Comparison of ENCODE assay signal across 8 mouse cellular contexts in the genomic region with DNA sequence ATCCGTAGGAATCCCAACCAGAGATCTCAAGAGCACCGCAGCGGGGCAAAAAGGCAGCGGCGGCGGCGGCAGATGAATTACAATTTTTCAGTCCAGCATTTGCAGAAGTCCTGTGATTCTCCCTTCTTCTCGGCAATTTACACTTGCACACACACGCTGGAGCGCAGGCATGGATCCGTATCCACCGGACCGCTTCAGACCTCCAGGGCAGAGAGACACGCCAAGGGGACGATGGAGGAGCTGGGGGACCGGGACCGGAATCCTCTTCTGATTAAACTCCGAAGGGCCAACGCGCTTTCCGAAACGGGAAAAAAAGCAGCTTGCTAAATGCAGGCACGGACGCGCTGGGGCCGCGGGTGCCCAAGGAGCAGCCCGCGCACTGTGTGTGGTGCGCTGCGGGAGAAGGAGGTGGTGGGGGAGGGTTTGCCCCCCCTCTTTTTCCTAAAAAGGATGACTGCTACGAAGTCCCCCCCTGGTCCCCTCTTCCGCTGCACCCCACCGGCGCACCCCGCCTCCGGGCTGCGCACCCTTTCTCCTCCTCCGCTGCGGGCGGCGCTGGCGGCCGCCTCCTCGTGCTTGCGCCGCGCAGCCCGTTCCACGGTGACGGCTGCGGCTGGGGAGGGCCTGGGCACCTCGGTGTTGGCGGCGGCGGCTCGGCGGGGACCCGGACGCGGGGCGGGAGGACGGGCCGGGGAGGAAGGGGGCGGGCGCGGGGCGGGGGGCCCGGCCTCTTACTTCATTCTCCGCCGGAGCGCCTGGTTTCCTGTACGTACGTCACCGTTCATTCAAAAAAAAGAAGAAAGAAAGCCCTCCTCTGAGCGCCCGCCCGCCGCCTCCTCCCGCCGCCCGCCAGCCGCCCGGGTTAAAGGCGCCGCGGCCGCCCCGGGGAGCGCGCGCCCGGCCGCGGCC. TPM values are rescaled to one million over a fixed set of nuclear protein-coding genes. Genes with fewer than 3 reads are reported as not detected.
DNase-seq lines count a peak whose midpoint lies in the region; ATAC-seq and TF ChIP-seq lines count a peak whose summit lies in the region.

A gene (minus strand): TSS at position 654 of the 909 bp plus-strand sequence.

- TF ChIP-seq POLR2A in liver, adult 2 months (IDR thresholded peaks at IDR 0.05; ENCODE audit: extremely low read depth, insufficient read depth, low read length) = no peak

- peaks cover 20% of the 10 kb centered on the region for H3K4me1 ChIP-seq in erythroblast, embryonic 14.5 days (ENCODE audit: control insufficient read depth)
- peaks cover 4% of the 10 kb centered on the region; the same call in 1 of the 2 replicates for H3K4me1 ChIP-seq in embryonic facial prominence, embryonic 11.5 days (ENCODE audit: control insufficient read depth, insufficient read depth, low read length)
- peaks cover 10% of the 10 kb centered on the region; the same call in 1 of the 2 replicates for H3K4me1 ChIP-seq in kidney, embryonic 14.5 days (ENCODE audit: control insufficient read depth, insufficient read depth, low read length)
- no peaks in the 10 kb centered on the region; the same call in 1 of the 2 replicates for H3K4me1 ChIP-seq in liver, adult 2 months (ENCODE audit: control insufficient read depth, insufficient read depth, low read length)

- TF ChIP-seq CTCF in liver, adult 2 months (IDR thresholded peaks at IDR 0.05; ENCODE audit: low read depth, low read length) = no peak

- WGBS in embryonic facial prominence, embryonic 11.5 days = 0% methylated on average over 54 of the region's 95 CpGs
- WGBS in kidney, embryonic 14.5 days = under 1% methylated on average over 78 of the region's 95 CpGs
- 1% methylated on average over 82 of the region's 95 CpGs for WGBS in liver, adult 2 months

- H3K9me3 ChIP-seq in erythroblast, embryonic 14.5 days (ENCODE audit: control insufficient read depth, low read length) = peaks cover 3% of the 10 kb centered on the region; the same call in 1 of the 2 replicates
- no peaks in the 10 kb centered on the region for H3K9me3 ChIP-seq in embryonic facial prominence, embryonic 11.5 days (replicated peaks; ENCODE audit: control insufficient read depth, low read length)
- no peaks in the 10 kb centered on the region for H3K9me3 ChIP-seq in kidney, embryonic 14.5 days (ENCODE audit: control insufficient read depth, low read length)

- H3K27ac ChIP-seq in embryonic facial prominence, embryonic 11.5 days (replicated peaks; ENCODE audit: low read depth, low read length) = peak within 1 kb of the TSS; percentile 77
- H3K27ac ChIP-seq in kidney, embryonic 14.5 days (ENCODE audit: low read depth, low read length) = peak within 1 kb of the TSS; percentile 93
- peak within 1 kb of the TSS; percentile 11; the same call in 1 of the 2 replicates for H3K27ac ChIP-seq in liver, adult 2 months (replicated peaks; ENCODE audit: insufficient read depth, low read depth, low read length)

- H3K9ac ChIP-seq in embryonic facial prominence, embryonic 11.5 days (replicated peaks; ENCODE audit: low read length) = peak within 1 kb of the TSS; percentile 90
- H3K9ac ChIP-seq in kidney, embryonic 14.5 days (ENCODE audit: low read depth, low read length) = peak within 1 kb of the TSS; percentile 89
- H3K9ac ChIP-seq in liver, adult 2 months (ENCODE audit: low read depth, low read length) = peak within 1 kb of the TSS; percentile 93

- ATAC-seq in erythroblast, adult 5-6 weeks (replicated peaks; ENCODE audit: low FRiP score, poor library complexity, severe bottlenecking) = no peak
- ATAC-seq in embryonic facial prominence, embryonic 11.5 days (replicated peaks; ENCODE audit: insufficient number of reproducible peaks, low FRiP score, low TSS enrichment, low read depth) = peak; percentile 84
- ATAC-seq in kidney, embryonic 14.5 days (ENCODE audit: low FRiP score, low TSS enrichment) = peak; percentile 79
- ATAC-seq in monocyte, adult 5-6 weeks (replicated peaks; ENCODE audit: insufficient number of reproducible peaks, low FRiP score, low TSS enrichment, poor library complexity, severe bottlenecking) = peak; percentile 42; the same call in 1 of the 2 replicates

- peak; percentile 83 for DNase-seq in embryonic facial prominence, embryonic 11.5 days (ENCODE audit: low spot score)
- DNase-seq in heart, adult 9 months (ENCODE audit: low spot score in 2 of 2) = peak; percentile 83 to 84
- peak; percentile 30 for DNase-seq in liver, adult 2 months (ENCODE audit: extremely low read depth, low read depth, low spot score)
- DNase-seq in spleen, postnatal 36 days (ENCODE audit: low spot score in 2 of 2) = peak; percentile 82 to 84

- peak within 1 kb of the TSS; percentile 89 for H3K4me2 ChIP-seq in embryonic facial prominence, embryonic 11.5 days (ENCODE audit: low read depth, low read length)
- peak within 1 kb of the TSS; percentile 75 for H3K4me2 ChIP-seq in kidney, embryonic 14.5 days (replicated peaks; ENCODE audit: low read depth, low read length)

- no peaks in the 10 kb centered on the region for H3K79me2 ChIP-seq in liver, adult 2 months (ENCODE audit: control insufficient read depth, insufficient read depth, low read length)

- H3K4me3 ChIP-seq in erythroblast, embryonic 14.5 days (replicated peaks) = peak within 1 kb of the TSS; percentile 55
- peak within 1 kb of the TSS; percentile 66 for H3K4me3 ChIP-seq in embryonic facial prominence, embryonic 11.5 days (ENCODE audit: low read depth, low read length)
- peak within 1 kb of the TSS; percentile 59 for H3K4me3 ChIP-seq in kidney, embryonic 14.5 days (ENCODE audit: low read length)
- H3K4me3 ChIP-seq in liver, adult 2 months (ENCODE audit: insufficient read depth, low read depth, low read length) = peak within 1 kb of the TSS; percentile 80

- no peaks in the 10 kb centered on the region for H3K36me3 ChIP-seq in erythroblast, embryonic 14.5 days (ENCODE audit: control insufficient read depth)
- H3K36me3 ChIP-seq in embryonic facial prominence, embryonic 11.5 days (replicated peaks; ENCODE audit: control insufficient read depth, insufficient read depth, low read depth, low read length) = no peaks in the 10 kb centered on the region
- no peaks in the 10 kb centered on the region for H3K36me3 ChIP-seq in kidney, embryonic 14.5 days (ENCODE audit: control insufficient read depth, insufficient read depth, low read length)
- no peaks in the 10 kb centered on the region for H3K36me3 ChIP-seq in liver, adult 2 months (ENCODE audit: control insufficient read depth, insufficient read depth, low read length)

- peaks cover 44% of the 10 kb centered on the region for H3K27me3 ChIP-seq in erythroblast, embryonic 14.5 days (ENCODE audit: control insufficient read depth)
- H3K27me3 ChIP-seq in embryonic facial prominence, embryonic 11.5 days (ENCODE audit: control insufficient read depth, insufficient read depth, low read length) = no peaks in the 10 kb centered on the region
- no peaks in the 10 kb centered on the region for H3K27me3 ChIP-seq in kidney, embryonic 14.5 days (ENCODE audit: control insufficient read depth, insufficient read depth, low read length)
- peaks cover 3% of the 10 kb centered on the region; the same call in 1 of the 2 replicates for H3K27me3 ChIP-seq in liver, adult 2 months (ENCODE audit: control insufficient read depth, insufficient read depth, low read length)

RNA-seq across cellular contexts. Expression of the gene that starts here (rescaled TPM):
- 0.01 TPM in 1 of 2 replicates, not detected in the other for polyA plus RNA-seq in erythroblast, embryonic 14.5 days (2012)
- total RNA-seq in erythroblast, adult 5-6 weeks (2015; ENCODE audit: low replicate concordance) = 2.3 and 3.5 TPM in 2 replicates
- 1.7 and 2.5 TPM in 2 replicates for total RNA-seq in erythroblast, adult 5-6 weeks (2017; ENCODE audit: low replicate concordance)
- 7.1 and 7.6 TPM in 2 replicates for polyA plus RNA-seq in embryonic facial prominence, embryonic 11.5 days (2014; fragmentation: Nextera tagmentation; extraction: Ambion mirVana)
- polyA plus RNA-seq in kidney, embryonic 14.5 days (2014; fragmentation: Nextera tagmentation; extraction: Ambion mirVana) = 20.9 and 21.2 TPM in 2 replicates
- total RNA-seq in liver, adult 2 months (2014; rRNA removed) = 1.5 and 2.0 TPM in 2 replicates
- polyA plus RNA-seq in liver, adult 2 months (2012; rRNA removed) = 0.26 and 0.35 TPM in 2 replicates
- total RNA-seq in monocyte, adult 5-6 weeks (2017) = 64.9 to 109 TPM (median 65.0 TPM) in 3 replicates

Comparison
In these comparisons a context has a peak if more than half of its experiments do, and no peak if none do; other contexts are left out.
1. RNA of the gene that starts here (total RNA-seq): 64.9 to 109 TPM in monocyte, adult 5-6 weeks; 1.7 to 3.5 TPM in erythroblast, adult 5-6 weeks and 1.5 to 2.0 TPM in liver, adult 2 months; every median in the first group is over 10 times any median in the second.
2. DNase-seq: peak in every context shown above with its lines; median percentile 84 in heart, adult 9 months; 83 in embryonic facial prominence, embryonic 11.5 days; 83 in spleen, postnatal 36 days; 30 in liver, adult 2 months.
3. H3K27ac ChIP-seq: peak in every context shown above with its lines; median percentile 93 in kidney, embryonic 14.5 days; 77 in embryonic facial prominence, embryonic 11.5 days; 11 in liver, adult 2 months.
4. Peak in every context shown above with its lines, with median percentiles within 50 percentile points of each other: H3K4me3 ChIP-seq and H3K9ac ChIP-seq.